ENCODE assay signal across 30 mouse cellular contexts in the genomic region with DNA sequence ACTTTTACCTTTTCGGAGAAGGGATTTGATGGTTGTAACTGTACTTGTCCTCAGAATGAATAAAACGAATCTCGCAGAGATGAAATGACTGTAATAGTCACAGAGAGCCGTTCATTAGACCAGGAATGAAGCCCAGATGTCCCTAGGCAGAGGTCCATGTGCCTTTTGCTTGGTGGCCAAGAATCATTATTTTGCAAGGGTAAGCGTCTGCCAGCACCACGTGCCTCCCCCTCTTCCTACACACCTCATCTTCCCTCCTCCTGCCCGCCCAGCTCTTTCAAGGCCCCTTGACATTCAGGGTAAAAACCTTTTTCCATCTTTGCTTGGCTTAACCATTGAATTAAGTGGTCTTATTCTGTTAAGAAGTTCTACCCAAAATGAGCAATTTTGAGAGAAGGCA.
DNase-seq lines count a peak whose midpoint lies in the region; TF ChIP-seq lines count a peak whose summit lies in the region.
"Had no signal": no experiment of that assay in that cellular context is flagged by ENCODE, and none has a peak within 500 bp of the region (broad histone marks: within the 10 kb centered on the region; RNA-seq: fewer than 3 reads in every experiment).

No protein-coding gene starts in this region.

- DNase-seq in cerebellum, postnatal 10 days, result peak; percentile 58 to 70
- no peak for DNase-seq in cerebellum, adult 18-20 months
- DNase-seq in heart, adult 11 months, result peak; percentile 88
- DNase-seq in heart, postnatal 4 days, result no peak
- no peak for DNase-seq in layer of hippocampus, adult 2 months (ENCODE audit: low spot score in 2 of 2)
- no peak for DNase-seq in layer of hippocampus, adult 18-20 months (ENCODE audit: low spot score in 2 of 2)
- DNase-seq in lung, postnatal 25 days (ENCODE audit: low spot score), result peak; percentile 5
- DNase-seq in cerebellum, adult 11-12 months, result no peak
- DNase-seq: adrenal gland, adult 2 months; cerebellum, adult 11 months; cerebellum, postnatal 25 days; kidney, adult 8-10 months; kidney, postnatal 4 days; layer of hippocampus, adult 9-11 months; retina, postnatal 1 day; right cerebral cortex, postnatal 14 days; thymus, postnatal 14 days had no signal

- peak overlapping the region; percentile 78 for H3K27ac ChIP-seq in layer of hippocampus, adult 2 months
- H3K27ac ChIP-seq: embryonic facial prominence, embryonic 10.5 days; embryonic facial prominence, embryonic 15.5 days; forebrain, embryonic 13.5 days; hindbrain, embryonic 12.5 days; hindbrain, postnatal 0 days; intestine, embryonic 15.5 days; kidney, postnatal 0 days; liver, embryonic 15.5 days; lung, embryonic 15.5 days; midbrain, embryonic 10.5 days; midbrain, embryonic 15.5 days; neural tube, embryonic 15.5 days; stomach, embryonic 15.5 days had no signal

- no peak overlapping the region for H3K4me3 ChIP-seq in layer of hippocampus, adult 2 months
- H3K4me3 ChIP-seq: embryonic facial prominence, embryonic 10.5 days; embryonic facial prominence, embryonic 15.5 days; forebrain, embryonic 13.5 days; hindbrain, embryonic 12.5 days; intestine, embryonic 15.5 days; liver, embryonic 15.5 days; lung, embryonic 15.5 days; midbrain, embryonic 10.5 days; midbrain, embryonic 15.5 days; neural tube, embryonic 15.5 days; stomach, embryonic 15.5 days had no signal

- no peak for TF ChIP-seq CTCF in layer of hippocampus, adult 2 months (conservative IDR thresholded peaks at IDR 0.05)

Comparison
In these comparisons a context has a peak if more than half of its experiments do, and no peak if none do; other contexts are left out.
1. DNase-seq: peak in cerebellum, postnatal 10 days (2 of 2), heart, adult 11 months (single experiment) and lung, postnatal 25 days (single experiment); none in cerebellum, adult 18-20 months (0 of 2), heart, postnatal 4 days (single experiment), layer of hippocampus, adult 2 months (0 of 2), layer of hippocampus, adult 18-20 months (0 of 2) and cerebellum, adult 11-12 months (single experiment).